Mouse (Mus musculus) neural tube, embryonic 13.5 days (tissue): ENCODE results near the gene Etaa1. TPM values are rescaled to one million over a fixed set of nuclear protein-coding genes. Genes with fewer than 3 reads are reported as not detected.

Source experiments
- ATAC-seq: fragments of 200-750 bp; cut with Nextera tagmentation; 2 replicates; pipeline ENCODE4 v1.8.0; 2017; ENCODE audit warnings: low read depth, mild to moderate bottlenecking, moderate TSS enrichment, moderate library complexity
- H3K27ac ChIP-seq: fragments of 300-500 bp; sonication (generic); replicated peaks from 2 replicates; pipeline ENCODE4 v1.5.1; 2015; ENCODE audit warnings: moderate library complexity, mild to moderate bottlenecking, inconsistent platforms
- H3K27me3 ChIP-seq: fragments of 300-500 bp; sonication (generic); 2 replicates; pipeline ENCODE4 v1.6.1; 2015; ENCODE audit warnings: mild to moderate bottlenecking, inconsistent platforms
- H3K36me3 ChIP-seq: fragments of 300-500 bp; sonication (generic); 2 replicates; pipeline ENCODE4 v1.6.1; 2015; ENCODE audit warnings: mild to moderate bottlenecking, inconsistent platforms
- H3K4me1 ChIP-seq: fragments of 300-500 bp; sonication (generic); replicated peaks from 2 replicates; pipeline ENCODE4 v1.6.1; 2015; ENCODE audit warnings: inconsistent platforms
- H3K4me2 ChIP-seq: fragments of 300-500 bp; sonication (generic); 2 replicates; pipeline ENCODE4 v1.6.1; 2015; ENCODE audit warnings: inconsistent platforms, mild to moderate bottlenecking, moderate library complexity
- H3K4me3 ChIP-seq: fragments of 300-500 bp; sonication (generic); 2 replicates; pipeline ENCODE4 v1.5.1; 2015; ENCODE audit warnings: mild to moderate bottlenecking, inconsistent platforms
- H3K9ac ChIP-seq: fragments of 300-500 bp; sonication (generic); 2 replicates; pipeline ENCODE4 v1.6.1; 2015; ENCODE audit warnings: moderate library complexity, mild to moderate bottlenecking, inconsistent platforms
- H3K9me3 ChIP-seq: fragments of 300-500 bp; sonication (generic); 2 replicates; pipeline ENCODE4 v1.6.1; 2016; ENCODE audit warnings: inconsistent platforms
- WGBS: fragments of 180-500 bp; shearing (Covaris S2); methylation state at CpG from one replicate; pipeline ENCODE4 v1.1.7; 2015; 5-methylcytosine and 5-hydroxymethylcytosine counted together
- polyA plus RNA-seq: library from polyadenylated mRNA; unstranded; fragments of >200 nt; fragmentation: Nextera tagmentation; extraction: Ambion mirVana; gene quantifications from 2 replicates; pipeline ENCODE4 v1.2.1, GENCODE M21; 2015

Gene Etaa1
- 8.2 and 8.5 TPM in 2 replicates for polyA plus RNA-seq

- ATAC-seq = peak; percentile 100
Measured at GRCm38 (mm10) chr11:17953231-17954134, at the start of gene Etaa1. Gene Etaa1, minus strand, starts transcription at chr11:17953875.

GRCm38 (mm10) chr11:17994151-17994550, 40.5 kb upstream of the Etaa1 start:
- Histone ChIP-seq H3K27me3 (no peaks in the 10 kb centered on the region), H3K36me3 (no peaks in the 10 kb centered on the region), H3K4me2 (no peak overlapping the region), H3K4me1 (no peaks in the 10 kb centered on the region), H3K9ac (no peak overlapping the region), H3K9me3 (no peaks in the 10 kb centered on the region), H3K4me3 (no peak overlapping the region), H3K27ac (no peak overlapping the region)
- no peak for ATAC-seq
- 90% methylated on average over 3 of the region's 3 CpGs for WGBS

More at GRCm38 (mm10) chr11:17953231-17954134, at the start of gene Etaa1:
- H3K27ac ChIP-seq = peak within 1 kb of the TSS; percentile 96
- H3K9me3 ChIP-seq = no peaks in the 10 kb centered on the region
- H3K4me1 ChIP-seq = peaks cover 20% of the 10 kb centered on the region
- H3K4me3 ChIP-seq = peak within 1 kb of the TSS; percentile 99
- peaks cover 20% of the 10 kb centered on the region for H3K36me3 ChIP-seq
- H3K27me3 ChIP-seq = no peaks in the 10 kb centered on the region
- peak within 1 kb of the TSS; percentile 94 for H3K9ac ChIP-seq
- WGBS = under 1% methylated on average over 69 of the region's 69 CpGs
- peak within 1 kb of the TSS; percentile 78 for H3K4me2 ChIP-seq

- ATAC-seq = no peak
- H3K4me2 ChIP-seq = no peak overlapping the region
- no peaks in the 10 kb centered on the region for H3K27me3 ChIP-seq
- WGBS = 83% methylated on average over 9 of the region's 9 CpGs
- H3K27ac ChIP-seq = no peak overlapping the region
- no peak overlapping the region for H3K9ac ChIP-seq
- no peaks in the 10 kb centered on the region for H3K4me1 ChIP-seq
- no peak overlapping the region for H3K4me3 ChIP-seq
- H3K36me3 ChIP-seq = no peaks in the 10 kb centered on the region
- no peaks in the 10 kb centered on the region for H3K9me3 ChIP-seq
Measured at GRCm38 (mm10) chr11:17992311-17992710, 38.6 kb upstream of the Etaa1 start.

GRCm38 (mm10) chr11:17983331-17983730, 29.7 kb upstream of the Etaa1 start:
- ATAC-seq = no peak

GRCm38 (mm10) chr11:17981246-17981645, 27.6 kb upstream of the Etaa1 start:
- Histone ChIP-seq H3K4me2 (no peak overlapping the region), H3K9me3 (no peaks in the 10 kb centered on the region), H3K9ac (no peak overlapping the region), H3K36me3 (no peaks in the 10 kb centered on the region), H3K4me3 (no peak overlapping the region), H3K27ac (no peak overlapping the region), H3K27me3 (no peaks in the 10 kb centered on the region), H3K4me1 (no peaks in the 10 kb centered on the region)
- no peak for ATAC-seq
- WGBS = 74% methylated on average over 4 of the region's 4 CpGs

More at GRCm38 (mm10) chr11:17983331-17983730, 29.7 kb upstream of the Etaa1 start:
- no peak overlapping the region for H3K4me3 ChIP-seq
- H3K36me3 ChIP-seq = no peaks in the 10 kb centered on the region
- H3K9ac ChIP-seq = no peak overlapping the region
- H3K9me3 ChIP-seq = no peaks in the 10 kb centered on the region
- H3K4me2 ChIP-seq = no peak overlapping the region
- 82% methylated on average over 2 of the region's 2 CpGs for WGBS
- no peaks in the 10 kb centered on the region for H3K4me1 ChIP-seq
- H3K27me3 ChIP-seq = no peaks in the 10 kb centered on the region
- H3K27ac ChIP-seq = no peak overlapping the region

- Histone ChIP-seq H3K4me3 (no peak overlapping the region), H3K9me3 (no peaks in the 10 kb centered on the region), H3K27ac (no peak overlapping the region), H3K9ac (no peak overlapping the region), H3K4me1 (no peaks in the 10 kb centered on the region), H3K27me3 (no peaks in the 10 kb centered on the region), H3K36me3 (no peaks in the 10 kb centered on the region), H3K4me2 (no peak overlapping the region)
- no peak for ATAC-seq
- 82% methylated on average over 3 of the region's 3 CpGs for WGBS
Measured at GRCm38 (mm10) chr11:17975581-17975980, 21.9 kb upstream of the Etaa1 start.

GRCm38 (mm10) chr11:17952791-17953190, 884 bp downstream of the Etaa1 start:
- Histone ChIP-seq H3K36me3 (peaks cover 21% of the 10 kb centered on the region), H3K27ac (peak overlapping the region; percentile 96), H3K4me3 (peak overlapping the region; percentile 99), H3K4me2 (peak overlapping the region; percentile 78), H3K9ac (peak overlapping the region; percentile 94), H3K27me3 (no peaks in the 10 kb centered on the region), H3K4me1 (peaks cover 20% of the 10 kb centered on the region), H3K9me3 (no peaks in the 10 kb centered on the region)
- ATAC-seq = no peak
- WGBS = 3% methylated on average over 3 of the region's 3 CpGs

- Histone ChIP-seq H3K4me3 (no peak overlapping the region), H3K36me3 (peaks cover 33% of the 10 kb centered on the region), H3K9me3 (no peaks in the 10 kb centered on the region), H3K4me1 (peaks cover 20% of the 10 kb centered on the region), H3K4me2 (no peak overlapping the region), H3K9ac (no peak overlapping the region), H3K27ac (no peak overlapping the region), H3K27me3 (no peaks in the 10 kb centered on the region)
- ATAC-seq = no peak
- WGBS = 88% methylated on average over 3 of the region's 3 CpGs
Measured at GRCm38 (mm10) chr11:17951336-17951735, 2.3 kb downstream of the Etaa1 start.

GRCm38 (mm10) chr11:17939168-17939567, 14.5 kb downstream of the Etaa1 start:
- no peaks in the 10 kb centered on the region for H3K9me3 ChIP-seq
- H3K4me2 ChIP-seq = no peak overlapping the region
- no peak overlapping the region for H3K4me3 ChIP-seq
- no peak for ATAC-seq
- no peak overlapping the region for H3K27ac ChIP-seq
- 95% methylated on average over 1 of the region's 1 CpGs for WGBS
- H3K36me3 ChIP-seq = peaks cover 15% of the 10 kb centered on the region; the same call in 1 of the 2 replicates
- no peak overlapping the region for H3K9ac ChIP-seq
- peaks cover under 1% of the 10 kb centered on the region; the same call in 1 of the 2 replicates for H3K4me1 ChIP-seq
- H3K27me3 ChIP-seq = no peaks in the 10 kb centered on the region

GRCm38 (mm10) chr11:17937931-17938330, 15.7 kb downstream of the Etaa1 start:
- ATAC-seq = no peak
- Histone ChIP-seq H3K4me2 (no peak overlapping the region), H3K27me3 (no peaks in the 10 kb centered on the region)

GRCm38 (mm10) chr11:17917905-17918304, 35.8 kb downstream of the Etaa1 start:
- Histone ChIP-seq H3K4me3 (no peak overlapping the region), H3K27me3 (no peaks in the 10 kb centered on the region), H3K4me1 (no peaks in the 10 kb centered on the region), H3K9ac (no peak overlapping the region), H3K4me2 (no peak overlapping the region), H3K27ac (no peak overlapping the region), H3K9me3 (no peaks in the 10 kb centered on the region), H3K36me3 (no peaks in the 10 kb centered on the region)
- WGBS = 65% methylated on average over 4 of the region's 4 CpGs
- no peak for ATAC-seq

More at GRCm38 (mm10) chr11:17937931-17938330, 15.7 kb downstream of the Etaa1 start:
- peaks cover 15% of the 10 kb centered on the region; the same call in 1 of the 2 replicates for H3K36me3 ChIP-seq
- H3K4me1 ChIP-seq = no peaks in the 10 kb centered on the region
- no peak overlapping the region for H3K27ac ChIP-seq
- H3K9ac ChIP-seq = no peak overlapping the region
- no peak overlapping the region for H3K4me3 ChIP-seq
- no peaks in the 10 kb centered on the region for H3K9me3 ChIP-seq

- Histone ChIP-seq H3K4me1 (no peaks in the 10 kb centered on the region), H3K27ac (no peak overlapping the region), H3K4me3 (no peak overlapping the region), H3K9ac (no peak overlapping the region), H3K4me2 (no peak overlapping the region), H3K36me3 (no peaks in the 10 kb centered on the region), H3K9me3 (no peaks in the 10 kb centered on the region), H3K27me3 (no peaks in the 10 kb centered on the region)
- ATAC-seq = no peak
- 95% methylated on average over 5 of the region's 5 CpGs for WGBS
Measured at GRCm38 (mm10) chr11:17917101-17917500, 36.6 kb downstream of the Etaa1 start.
